ENCODE assay signal across 14 mouse cellular contexts in the genomic region with DNA sequence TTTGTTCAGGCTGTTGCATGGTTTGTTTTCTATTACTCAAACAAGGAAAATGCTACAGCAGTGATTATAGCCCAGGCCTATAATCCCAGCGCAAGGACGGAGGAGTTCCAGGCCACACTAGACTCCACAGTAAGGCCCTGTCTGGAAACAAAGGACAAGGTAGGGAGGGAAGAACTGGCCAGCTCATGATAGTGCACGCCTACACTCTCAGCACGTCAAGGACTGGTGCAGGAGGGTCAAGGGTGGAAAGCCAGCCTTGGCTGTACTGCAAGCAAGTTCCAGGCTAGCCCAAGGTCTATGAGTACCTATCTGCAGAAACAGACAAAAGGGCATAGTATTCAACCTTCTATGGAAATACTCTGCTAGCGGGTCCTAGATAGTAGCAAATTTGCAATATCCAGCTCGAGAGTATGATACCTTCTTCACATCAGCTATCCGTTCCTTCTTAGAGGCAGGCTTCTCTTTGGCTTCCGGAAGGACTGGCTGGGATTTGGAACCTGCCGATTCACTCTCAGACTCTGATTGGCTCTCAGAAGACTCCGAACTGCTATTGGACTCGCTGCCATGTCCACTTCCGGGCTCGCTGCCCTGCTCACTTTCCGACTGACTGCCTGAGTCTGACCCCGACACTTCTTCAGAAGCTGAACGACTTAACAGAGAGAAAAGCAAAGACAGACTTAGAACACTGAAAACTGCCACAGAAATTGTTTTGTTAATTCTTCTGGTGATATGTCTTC. TPM values are rescaled to one million over a fixed set of nuclear protein-coding genes. Genes with fewer than 3 reads are reported as not detected.
DNase-seq lines count a peak whose midpoint lies in the region; ATAC-seq lines count a peak whose summit lies in the region.
"Had no signal": no experiment of that assay in that cellular context is flagged by ENCODE, and none has a peak within 500 bp of the region (broad histone marks: within the 10 kb centered on the region; RNA-seq: fewer than 3 reads in every experiment).

No protein-coding gene starts in this region.

- no peak overlapping the region for H3K4me3 ChIP-seq in forebrain, embryonic 14.5 days (ENCODE audit: low read depth, low read length)
- H3K4me3 ChIP-seq in forebrain, embryonic 10.5 days = no peak overlapping the region
- no peak overlapping the region for H3K4me3 ChIP-seq in liver, embryonic 13.5 days (replicated peaks)

- no peak overlapping the region for H3K9ac ChIP-seq in forebrain, embryonic 14.5 days (ENCODE audit: low read length)
- no peak overlapping the region for H3K9ac ChIP-seq in liver, embryonic 13.5 days

- H3K36me3 ChIP-seq in forebrain, embryonic 14.5 days (ENCODE audit: control insufficient read depth, insufficient read depth, low read length) = peaks cover 59% of the 10 kb centered on the region
- H3K36me3 ChIP-seq in forebrain, embryonic 10.5 days (replicated peaks) = peaks cover 91% of the 10 kb centered on the region
- peaks cover 68% of the 10 kb centered on the region for H3K36me3 ChIP-seq in liver, embryonic 13.5 days

- H3K27ac ChIP-seq in forebrain, embryonic 14.5 days (ENCODE audit: low read depth, low read length) = 0 out of 2 replicates have a peak overlapping the region, but pooled peaks have one; percentile 7
- H3K27ac ChIP-seq in forebrain, embryonic 10.5 days = no peak overlapping the region
- peak overlapping the region; percentile 76 for H3K27ac ChIP-seq in liver, embryonic 13.5 days

- WGBS in forebrain, embryonic 14.5 days = 92% methylated on average over 16 of the region's 16 CpGs
- 92% methylated on average over 16 of the region's 16 CpGs for WGBS in forebrain, embryonic 10.5 days
- WGBS in liver, embryonic 13.5 days (ENCODE audit: insufficient replicate concordance) = 88% methylated on average over 16 of the region's 16 CpGs

- no peak for DNase-seq in forebrain, embryonic 14.5 days (ENCODE audit: low spot score)
- DNase-seq in forebrain, embryonic 10.5 days (ENCODE audit: extremely low spot score, low spot score) = no peak
- no peak for DNase-seq in liver, embryonic 13.5 days
- no peak for DNase-seq in liver
- DNase-seq in R1 (ENCODE audit: low read depth, low spot score) = peak; percentile 86
- DNase-seq in neural tube, embryonic 10.5 days (ENCODE audit: extremely low spot score, low spot score) = peak; percentile 12
- DNase-seq: cerebellum, adult 18-20 months; heart, postnatal 10 days; kidney, postnatal 14 days; left cerebral cortex, postnatal 4 days; lung, postnatal 14 days; right cerebral cortex, postnatal 25 days had no signal

- no peak overlapping the region for H3K4me2 ChIP-seq in forebrain, embryonic 14.5 days (ENCODE audit: low read length)
- H3K4me2 ChIP-seq in liver, embryonic 13.5 days = no peak overlapping the region

- ATAC-seq in forebrain, embryonic 14.5 days = no peak
- no peak for ATAC-seq in liver, embryonic 13.5 days (ENCODE audit: low read depth)
- ATAC-seq in granulocyte monocyte progenitor cell, adult 5-6 weeks (replicated peaks; ENCODE audit: poor library complexity, severe bottlenecking) = no peak
- no peak for ATAC-seq in monocyte, adult 5-6 weeks (replicated peaks; ENCODE audit: insufficient number of reproducible peaks, low FRiP score, low TSS enrichment, poor library complexity, severe bottlenecking)

- no peaks in the 10 kb centered on the region for H3K9me3 ChIP-seq in forebrain, embryonic 14.5 days (replicated peaks; ENCODE audit: control insufficient read depth, low read length)
- no peaks in the 10 kb centered on the region for H3K9me3 ChIP-seq in forebrain, embryonic 10.5 days
- no peaks in the 10 kb centered on the region for H3K9me3 ChIP-seq in liver, embryonic 13.5 days (replicated peaks)

- no peaks in the 10 kb centered on the region for H3K27me3 ChIP-seq in forebrain, embryonic 14.5 days (replicated peaks; ENCODE audit: control insufficient read depth, insufficient read depth, low read length)
- H3K27me3 ChIP-seq in forebrain, embryonic 10.5 days (ENCODE audit: poor library complexity, severe bottlenecking) = no peaks in the 10 kb centered on the region
- H3K27me3 ChIP-seq in liver, embryonic 13.5 days = no peaks in the 10 kb centered on the region

- H3K4me1 ChIP-seq in forebrain, embryonic 14.5 days (ENCODE audit: control insufficient read depth, insufficient read depth, low read length) = no peaks in the 10 kb centered on the region; the same call in none of the 2 replicates
- 0 out of 2 replicates have a peak, but pooled peaks cover 11% of the 10 kb centered on the region for H3K4me1 ChIP-seq in forebrain, embryonic 10.5 days
- H3K4me1 ChIP-seq in liver, embryonic 13.5 days (replicated peaks) = peaks cover 64% of the 10 kb centered on the region

RNA-seq across cellular contexts. Expression of a gene that starts 22.4 kb away (rescaled TPM):
- 40.2 and 43.4 TPM in 2 replicates for polyA plus RNA-seq in forebrain, embryonic 14.5 days (2014; fragmentation: Nextera tagmentation; extraction: Ambion mirVana)
- polyA plus RNA-seq in forebrain, embryonic 10.5 days (2016; fragmentation: Nextera tagmentation; extraction: Ambion mirVana) = 45.1 and 45.7 TPM in 2 replicates
- 18.8 and 25.6 TPM in 2 replicates for polyA plus RNA-seq in liver, embryonic 13.5 days (2015; fragmentation: Nextera tagmentation; extraction: Ambion mirVana)
- 42.3 and 47.5 TPM in 2 replicates for total RNA-seq in granulocyte monocyte progenitor cell, adult 5-6 weeks (2014; fragmentation: Nextera tagmentation)
- 93.8 and 118 TPM in 2 replicates for total RNA-seq in granulocyte monocyte progenitor cell, adult 5-6 weeks (2017)
- total RNA-seq in monocyte, adult 5-6 weeks (2017) = 241 to 361 TPM (median 252 TPM) in 3 replicates

Comparison
In these comparisons a context has a peak if more than half of its experiments do, and no peak if none do; other contexts are left out.
1. DNase-seq: peak in R1 (single experiment) and neural tube, embryonic 10.5 days (single experiment); none in forebrain, embryonic 14.5 days (single experiment), forebrain, embryonic 10.5 days (single experiment), liver, embryonic 13.5 days (single experiment) and liver (single experiment).